ENCODE assay signal across 27 mouse cellular contexts in the genomic region with DNA sequence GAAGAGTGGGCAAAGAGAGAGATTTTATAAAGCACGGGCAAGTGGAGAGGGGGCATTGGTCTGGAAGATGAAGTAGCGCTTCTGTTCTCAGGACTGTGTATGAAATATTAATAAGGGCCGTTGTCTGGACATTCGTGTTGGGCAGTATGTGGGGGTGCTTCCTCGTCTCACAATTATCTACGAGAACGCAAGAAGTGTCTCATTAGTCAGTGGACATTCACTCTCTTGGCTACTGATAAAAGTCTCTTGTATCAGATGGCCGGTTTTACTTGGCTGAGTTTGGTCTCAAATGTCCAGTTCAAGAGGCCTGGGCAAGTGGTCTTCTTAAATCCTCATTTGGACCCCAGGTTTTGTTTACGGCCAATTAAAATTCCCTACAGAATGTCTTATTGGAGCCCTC.
"Had no signal": no experiment of that assay in that cellular context is flagged by ENCODE, and none has a peak within 500 bp of the region (broad histone marks: within the 10 kb centered on the region; RNA-seq: fewer than 3 reads in every experiment).

No protein-coding gene starts in this region.

- DNase-seq: cerebellum, adult 2 months; cerebellum, adult 8-10 months; cerebellum, adult 9-10 months; cerebellum, adult 9-11 months; cerebellum, postnatal 10 days; cerebellum, postnatal 14 days; cerebellum, postnatal 25 days; cerebellum, postnatal 36 days; embryo, embryonic 11 days; forebrain, postnatal 0 days; gastrocnemius, adult 2 months; gastrocnemius, postnatal 10 days; gastrocnemius, postnatal 14 days; gastrocnemius, postnatal 25 days; gastrocnemius, postnatal 36 days; heart, adult 18-20 months; heart, adult 2 months had no signal

- ATAC-seq: forebrain, embryonic 13.5 days; forebrain, embryonic 14.5 days; forebrain, embryonic 15.5 days; forebrain, embryonic 16.5 days; forebrain, postnatal 0 days had no signal

- H3K9ac ChIP-seq: embryonic facial prominence, embryonic 12.5 days; embryonic facial prominence, embryonic 13.5 days; embryonic facial prominence, embryonic 15.5 days; forebrain, embryonic 12.5 days; forebrain, embryonic 13.5 days; forebrain, embryonic 15.5 days; forebrain, postnatal 0 days had no signal

- H3K4me1 ChIP-seq: embryonic facial prominence, embryonic 12.5 days; embryonic facial prominence, embryonic 13.5 days; embryonic facial prominence, embryonic 15.5 days; forebrain, embryonic 12.5 days; forebrain, embryonic 13.5 days; forebrain, embryonic 15.5 days had no signal

- H3K27me3 ChIP-seq: embryonic facial prominence, embryonic 12.5 days; embryonic facial prominence, embryonic 13.5 days; embryonic facial prominence, embryonic 15.5 days; forebrain, embryonic 12.5 days; forebrain, embryonic 13.5 days; forebrain, embryonic 15.5 days had no signal

- H3K36me3 ChIP-seq: embryonic facial prominence, embryonic 12.5 days; embryonic facial prominence, embryonic 13.5 days; embryonic facial prominence, embryonic 15.5 days; forebrain, embryonic 10.5 days; forebrain, embryonic 12.5 days; forebrain, embryonic 15.5 days had no signal

- H3K27ac ChIP-seq: embryonic facial prominence, embryonic 12.5 days; embryonic facial prominence, embryonic 13.5 days; embryonic facial prominence, embryonic 15.5 days; forebrain, embryonic 10.5 days; forebrain, embryonic 12.5 days; forebrain, embryonic 13.5 days; forebrain, embryonic 15.5 days; gastrocnemius, adult 2 months; heart, adult 2 months had no signal

- H3K4me2 ChIP-seq: embryonic facial prominence, embryonic 12.5 days; embryonic facial prominence, embryonic 13.5 days; embryonic facial prominence, embryonic 15.5 days; forebrain, embryonic 12.5 days; forebrain, embryonic 13.5 days; forebrain, embryonic 15.5 days had no signal

- H3K4me3 ChIP-seq: embryonic facial prominence, embryonic 12.5 days; embryonic facial prominence, embryonic 13.5 days; embryonic facial prominence, embryonic 15.5 days; erythroblast, embryonic 14.5 days; forebrain, embryonic 10.5 days; forebrain, embryonic 12.5 days; forebrain, embryonic 13.5 days; forebrain, embryonic 15.5 days; gastrocnemius, adult 2 months; heart, adult 2 months had no signal

- H3K9me3 ChIP-seq: embryonic facial prominence, embryonic 12.5 days; embryonic facial prominence, embryonic 13.5 days; embryonic facial prominence, embryonic 15.5 days; forebrain, embryonic 10.5 days; forebrain, embryonic 12.5 days; forebrain, embryonic 13.5 days; forebrain, embryonic 15.5 days had no signal
